ENCODE assay signal across 11 mouse cellular contexts in the genomic region with DNA sequence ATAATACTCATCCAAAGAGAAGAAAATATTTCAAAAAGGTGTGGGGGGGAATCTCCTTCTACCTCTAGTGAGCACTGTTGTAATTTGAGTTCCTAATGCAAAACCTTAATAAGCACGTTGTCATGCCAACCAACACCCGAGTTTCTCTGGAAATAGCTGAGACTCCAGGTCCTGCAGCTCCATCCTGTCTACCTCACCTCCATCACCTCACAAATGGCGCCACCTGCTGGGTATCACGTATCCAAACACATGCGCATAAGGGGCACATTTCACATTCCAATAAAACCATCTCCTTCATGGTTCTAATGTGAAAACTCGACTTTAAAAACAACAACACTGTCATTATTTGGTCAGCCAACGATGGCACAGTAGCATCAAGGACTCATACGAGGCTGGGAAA. TPM values are rescaled to one million over a fixed set of nuclear protein-coding genes. Genes with fewer than 3 reads are reported as not detected.
DNase-seq lines count a peak whose midpoint lies in the region; ATAC-seq and TF ChIP-seq lines count a peak whose summit lies in the region.
"Had no signal": no experiment of that assay in that cellular context is flagged by ENCODE, and none has a peak within 500 bp of the region (broad histone marks: within the 10 kb centered on the region; RNA-seq: fewer than 3 reads in every experiment).

No protein-coding gene starts in this region.

- TF ChIP-seq CTCF in ES-Bruce4 (IDR thresholded peaks at IDR 0.05; ENCODE audit: low read depth, low read length), result peak; percentile 77
- peak; percentile 59 for TF ChIP-seq CTCF in Patski (IDR thresholded peaks at IDR 0.05)
- peak; percentile 44 for TF ChIP-seq CTCF in liver, postnatal 0 days (IDR thresholded peaks at IDR 0.05; ENCODE audit: low read depth)

- TF ChIP-seq EP300 in ES-Bruce4 (IDR thresholded peaks at IDR 0.05; ENCODE audit: insufficient read depth, low read depth, low read length), result no peak
- TF ChIP-seq EP300 in liver, postnatal 0 days (IDR thresholded peaks at IDR 0.05; ENCODE audit: low read depth), result no peak

- no peaks in the 10 kb centered on the region for H3K36me3 ChIP-seq in limb, embryonic 11.5 days (ENCODE audit: control insufficient read depth, insufficient read depth, low read length)
- H3K36me3 ChIP-seq in limb, embryonic 10.5 days, result no peaks in the 10 kb centered on the region
- no peaks in the 10 kb centered on the region for H3K36me3 ChIP-seq in ES-Bruce4 (ENCODE audit: control insufficient read depth, insufficient read depth, low read length, poor library complexity, severe bottlenecking)
- H3K36me3 ChIP-seq in liver, postnatal 0 days (replicated peaks; ENCODE audit: insufficient read depth, low read length), result no peaks in the 10 kb centered on the region

- 61% methylated on average over 8 of the region's 8 CpGs for WGBS in limb, embryonic 11.5 days
- 67% methylated on average over 8 of the region's 8 CpGs for WGBS in limb, embryonic 10.5 days
- WGBS in liver, postnatal 0 days (ENCODE audit: insufficient replicate concordance), result 52% methylated on average over 8 of the region's 8 CpGs

- no peaks in the 10 kb centered on the region for H3K4me1 ChIP-seq in limb, embryonic 11.5 days (ENCODE audit: control insufficient read depth, insufficient read depth, low read length)
- no peaks in the 10 kb centered on the region for H3K4me1 ChIP-seq in limb, embryonic 10.5 days
- H3K4me1 ChIP-seq in ES-Bruce4 (ENCODE audit: control insufficient read depth, insufficient read depth, low read length), result no peaks in the 10 kb centered on the region
- 0 out of 2 replicates have a peak, but pooled peaks cover 4% of the 10 kb centered on the region for H3K4me1 ChIP-seq in liver, postnatal 0 days (ENCODE audit: insufficient read depth)

- in situ Hi-C loops in Patski (cut with MboI; ENCODE audit: low pct_unique_long_range_greater_than_20kb), result no loop called here

- H3K4me2 ChIP-seq in limb, embryonic 11.5 days (ENCODE audit: low read depth, severe bottlenecking), result no peak overlapping the region
- H3K4me2 ChIP-seq in liver, postnatal 0 days (ENCODE audit: low read depth, low read length), result no peak overlapping the region

- H3K4me3 ChIP-seq in limb, embryonic 11.5 days (ENCODE audit: low read depth, low read length), result no peak overlapping the region
- no peak overlapping the region for H3K4me3 ChIP-seq in limb, embryonic 10.5 days
- H3K4me3 ChIP-seq in ES-Bruce4 (ENCODE audit: low read depth, low read length), result no peak overlapping the region
- no peak overlapping the region for H3K4me3 ChIP-seq in liver, postnatal 0 days (ENCODE audit: low read depth, low read length)

- H3K9me3 ChIP-seq in limb, embryonic 11.5 days (ENCODE audit: control insufficient read depth, low read length), result no peaks in the 10 kb centered on the region
- H3K9me3 ChIP-seq in limb, embryonic 10.5 days (replicated peaks), result no peaks in the 10 kb centered on the region
- no peaks in the 10 kb centered on the region for H3K9me3 ChIP-seq in ES-Bruce4 (replicated peaks; ENCODE audit: control insufficient read depth, insufficient read depth, low read length, poor library complexity, severe bottlenecking)
- H3K9me3 ChIP-seq in liver, postnatal 0 days (ENCODE audit: low read length), result no peaks in the 10 kb centered on the region

- POLR2A ChIA-PET in Patski (lab: Charles Lee), result no interaction called here

- peak; percentile 45 for DNase-seq in limb, embryonic 11.5 days (ENCODE audit: low spot score)
- no peak for DNase-seq in limb, embryonic 10.5 days (ENCODE audit: low spot score)
- DNase-seq in Patski (ENCODE audit: low read depth, low spot score), result no peak
- no peak for DNase-seq in liver, postnatal 0 days
- no peak for DNase-seq in layer of hippocampus, postnatal 25 days (ENCODE audit: extremely low spot score in 1 of 2, low spot score in 1 of 2)
- no peak for DNase-seq in cerebellum, adult 8-10 months
- DNase-seq: gastrocnemius, postnatal 10 days; kidney, adult 18-20 months; lung, postnatal 36 days had no signal

- no peak for ATAC-seq in limb, embryonic 11.5 days (ENCODE audit: insufficient number of reproducible peaks, low FRiP score, low TSS enrichment, low read depth)
- ATAC-seq in Patski, result no peak
- no peak for ATAC-seq in liver, postnatal 0 days

- CTCF ChIA-PET in Patski (lab: Charles Lee), result interaction anchor here (1.3 kb wide), 1 partner anchor 26 kb away, joined by 3 read pairs; no protein-coding TSS in a partner anchor

- no peak for TF ChIP-seq POLR2A in ES-Bruce4 (IDR thresholded peaks at IDR 0.05; ENCODE audit: insufficient read depth, low read length)

- H3K9ac ChIP-seq in limb, embryonic 11.5 days (ENCODE audit: low read length), result no peak overlapping the region
- H3K9ac ChIP-seq in ES-Bruce4 (ENCODE audit: low read depth, poor library complexity, severe bottlenecking), result no peak overlapping the region
- no peak overlapping the region for H3K9ac ChIP-seq in liver, postnatal 0 days (replicated peaks)

- H3K27me3 ChIP-seq in limb, embryonic 11.5 days (ENCODE audit: control insufficient read depth, insufficient read depth, low read length), result no peaks in the 10 kb centered on the region
- no peaks in the 10 kb centered on the region for H3K27me3 ChIP-seq in limb, embryonic 10.5 days (ENCODE audit: low read depth, poor library complexity, severe bottlenecking)
- no peaks in the 10 kb centered on the region for H3K27me3 ChIP-seq in ES-Bruce4 (ENCODE audit: control insufficient read depth, insufficient read depth, low read length, poor library complexity, severe bottlenecking)
- no peaks in the 10 kb centered on the region for H3K27me3 ChIP-seq in Patski
- H3K27me3 ChIP-seq in liver, postnatal 0 days (ENCODE audit: insufficient read depth, low read length), result no peaks in the 10 kb centered on the region

- H3K27ac ChIP-seq in limb, embryonic 11.5 days (replicated peaks; ENCODE audit: low read depth, low read length), result no peak overlapping the region
- no peak overlapping the region for H3K27ac ChIP-seq in limb, embryonic 10.5 days
- no peak overlapping the region for H3K27ac ChIP-seq in ES-Bruce4 (ENCODE audit: insufficient read depth, low read length)
- no peak overlapping the region for H3K27ac ChIP-seq in liver, postnatal 0 days (ENCODE audit: low read depth)

RNA-seq across cellular contexts. Expression of a gene that starts 14.0 kb away (rescaled TPM):
- not detected in 2 replicates for polyA plus RNA-seq in limb, embryonic 11.5 days (2014; fragmentation: Nextera tagmentation; extraction: Ambion mirVana)
- polyA plus RNA-seq in limb, embryonic 10.5 days (2016; fragmentation: Nextera tagmentation; extraction: Ambion mirVana), result 0.11 TPM in 1 of 2 replicates, not detected in the other
- polyA plus RNA-seq in ES-Bruce4 (2011; ENCODE audit: insufficient read depth, insufficient read length, low read depth, missing spikeins) (not detected in 2 replicates), Patski (2021) (0.05 TPM)
- polyA plus RNA-seq in liver, postnatal 0 days (2015; fragmentation: Nextera tagmentation; extraction: Ambion mirVana), result not detected in 2 replicates
- total RNA-seq in layer of hippocampus, postnatal 25 days (2021), result not detected
- total RNA-seq: gastrocnemius, postnatal 10 days; neutrophil, adult 5-6 weeks had no signal

RNA-seq across cellular contexts. Expression of a gene that starts 15.4 kb away (rescaled TPM):
- not detected in 2 replicates for polyA plus RNA-seq in limb, embryonic 11.5 days (2014; fragmentation: Nextera tagmentation; extraction: Ambion mirVana)
- not detected in 2 replicates for polyA plus RNA-seq in limb, embryonic 10.5 days (2016; fragmentation: Nextera tagmentation; extraction: Ambion mirVana)
- polyA plus RNA-seq in ES-Bruce4 (2011; ENCODE audit: insufficient read depth, insufficient read length, low read depth, missing spikeins) (0.70 TPM in 1 of 2 replicates, not detected in the other), Patski (2021) (not detected)
- polyA plus RNA-seq in liver, postnatal 0 days (2015; fragmentation: Nextera tagmentation; extraction: Ambion mirVana), result not detected in 2 replicates
- total RNA-seq in layer of hippocampus, postnatal 25 days (2021), result under 1 TPM in 1 of 2 experiments, not detected in 1; 0.25 TPM
- total RNA-seq: gastrocnemius, postnatal 10 days had no signal

RNA-seq across cellular contexts. Expression of a gene that starts 17.4 kb away (rescaled TPM):
- polyA plus RNA-seq in limb, embryonic 11.5 days (2014; fragmentation: Nextera tagmentation; extraction: Ambion mirVana), result not detected in 2 replicates
- not detected in 2 replicates for polyA plus RNA-seq in limb, embryonic 10.5 days (2016; fragmentation: Nextera tagmentation; extraction: Ambion mirVana)
- polyA plus RNA-seq in ES-Bruce4 (2011; ENCODE audit: insufficient read depth, insufficient read length, low read depth, missing spikeins) (not detected in 2 replicates), Patski (2021) (not detected)
- polyA plus RNA-seq in liver, postnatal 0 days (2015; fragmentation: Nextera tagmentation; extraction: Ambion mirVana), result not detected in 2 replicates
- total RNA-seq in layer of hippocampus, postnatal 25 days (2021), result not detected
- total RNA-seq: gastrocnemius, postnatal 10 days; neutrophil, adult 5-6 weeks had no signal
